Mouse (Mus musculus): ENCODE results near the gene Prune1. TPM values are rescaled to one million over a fixed set of nuclear protein-coding genes. Genes with fewer than 3 reads are reported as not detected.
A peak's percentile ranks its signal among the peaks of the same experiment; 100 is the strongest.

Prune1 gene
- polyA plus RNA-seq, 1 experiment, result 18.5 TPM

DNA sequence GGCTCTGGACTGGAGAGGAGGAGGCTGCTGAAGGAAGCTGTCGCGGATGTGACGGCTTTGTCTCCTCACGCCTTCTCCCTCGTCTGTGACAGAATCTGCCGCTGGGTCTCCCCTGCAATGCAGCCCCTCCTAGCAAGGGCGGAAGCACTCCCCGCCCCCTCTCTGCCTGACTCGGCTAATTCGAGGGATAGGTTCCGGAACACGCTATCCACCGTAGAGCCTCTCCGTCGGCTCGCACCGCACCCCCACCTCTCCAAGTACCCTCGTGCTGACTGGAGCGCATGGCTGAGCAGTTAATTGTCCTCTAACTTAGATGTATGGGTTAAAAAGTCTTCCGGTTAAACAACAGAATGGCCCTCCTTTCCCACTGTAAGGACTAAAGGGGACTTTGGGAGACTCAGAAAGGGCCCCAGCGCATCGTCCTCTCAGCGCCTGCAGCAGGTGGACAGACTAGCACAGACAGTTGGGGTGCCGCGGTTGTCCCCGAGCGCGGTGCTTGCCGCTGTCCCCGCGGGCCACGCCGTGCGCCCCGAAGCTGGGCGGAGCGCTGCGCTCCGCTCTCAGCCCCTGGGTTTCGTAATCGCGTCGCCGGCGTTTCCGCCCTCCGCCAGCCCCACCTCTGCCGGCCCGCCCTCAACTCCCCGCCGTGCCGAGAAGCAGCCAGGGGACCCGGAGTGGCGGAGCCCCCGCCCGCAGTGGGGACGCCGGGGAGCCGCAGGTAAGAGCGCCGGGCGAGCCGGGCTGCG is 53.6 kb downstream of the Prune1 start, which contains the start of gene Cdc42se1:
Gene Cdc42se1 (plus strand): TSS at position 585 of the 746 bp plus-strand sequence.
- Histone ChIP-seq H3K36me3 (ENCODE audit: control insufficient read depth, insufficient read depth, low read length) (peaks cover 18% of the 10 kb centered on the region), H3K27me3 (ENCODE audit: control insufficient read depth, insufficient read depth, low read length) (no peaks in the 10 kb centered on the region), H3K4me1 (replicated peaks; ENCODE audit: control insufficient read depth, insufficient read depth, low read length) (peaks cover 28% of the 10 kb centered on the region), H3K4me3 (ENCODE audit: control insufficient read depth, insufficient read depth, low read length) (peak within 1 kb of the TSS; percentile 72), H3K27ac (ENCODE audit: control insufficient read depth, insufficient read depth, low read length) (peak within 1 kb of the TSS; percentile 89)
- DNase-seq, result peak; percentile 93
- WGBS, result under 1% methylated on average over 64 of the region's 64 CpGs
- TF ChIP-seq CTCF (IDR thresholded peaks at IDR 0.05; ENCODE audit: borderline replicate concordance, control insufficient read depth, extremely low read depth, insufficient read depth, low read length, poor library complexity), result peak; percentile 48; the same call in 1 of the 2 replicates
- TF ChIP-seq POLR2A (IDR thresholded peaks at IDR 0.05; ENCODE audit: control insufficient read depth, extremely low read depth, insufficient read depth, low read length, poor library complexity), result peak; percentile 95; the same call in 1 of the 2 replicates

GRCm38 (mm10) chr3:95227214-95227613 is 54.7 kb downstream of the Prune1 start:
- Histone ChIP-seq H3K27me3 (ENCODE audit: control insufficient read depth, insufficient read depth, low read length) (no peaks in the 10 kb centered on the region), H3K4me3 (ENCODE audit: control insufficient read depth, insufficient read depth, low read length) (no peak overlapping the region), H3K27ac (ENCODE audit: control insufficient read depth, insufficient read depth, low read length) (no peak overlapping the region), H3K36me3 (ENCODE audit: control insufficient read depth, insufficient read depth, low read length) (peaks cover 8% of the 10 kb centered on the region), H3K4me1 (replicated peaks; ENCODE audit: control insufficient read depth, insufficient read depth, low read length) (peaks cover 25% of the 10 kb centered on the region)
- no peak for DNase-seq
- 47% methylated on average over 1 of the region's 1 CpGs for WGBS
- TF ChIP-seq CTCF (IDR thresholded peaks at IDR 0.05; ENCODE audit: borderline replicate concordance, control insufficient read depth, extremely low read depth, insufficient read depth, low read length, poor library complexity) (no peak), POLR2A (IDR thresholded peaks at IDR 0.05; ENCODE audit: control insufficient read depth, extremely low read depth, insufficient read depth, low read length, poor library complexity) (no peak)

DNA sequence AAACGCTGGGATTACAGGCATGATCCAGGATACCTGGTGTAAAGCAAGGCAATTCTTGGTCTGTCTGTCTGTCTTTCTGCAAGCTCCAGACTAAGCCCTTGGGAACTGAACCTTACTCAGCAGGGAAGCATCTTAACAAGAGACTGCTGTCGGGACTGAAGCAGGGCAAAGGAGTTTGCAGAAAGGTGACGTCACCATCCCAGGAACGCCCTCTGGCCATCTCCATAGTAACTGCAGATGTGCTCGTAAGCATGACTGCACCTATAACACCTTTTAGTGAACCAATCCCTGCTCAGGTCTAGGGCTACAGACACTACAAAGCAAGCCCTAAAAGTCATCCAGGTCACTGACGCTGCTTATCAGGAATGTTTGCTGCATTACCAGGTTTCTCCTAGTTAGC is 57.6 kb downstream of the Prune1 start:
- peaks cover 4% of the 10 kb centered on the region for H3K4me1 ChIP-seq (replicated peaks; ENCODE audit: control insufficient read depth, insufficient read depth, low read length)
- DNase-seq, result no peak
- peaks cover 7% of the 10 kb centered on the region; the same call in 1 of the 2 replicates for H3K36me3 ChIP-seq (ENCODE audit: control insufficient read depth, insufficient read depth, low read length)

DNA sequence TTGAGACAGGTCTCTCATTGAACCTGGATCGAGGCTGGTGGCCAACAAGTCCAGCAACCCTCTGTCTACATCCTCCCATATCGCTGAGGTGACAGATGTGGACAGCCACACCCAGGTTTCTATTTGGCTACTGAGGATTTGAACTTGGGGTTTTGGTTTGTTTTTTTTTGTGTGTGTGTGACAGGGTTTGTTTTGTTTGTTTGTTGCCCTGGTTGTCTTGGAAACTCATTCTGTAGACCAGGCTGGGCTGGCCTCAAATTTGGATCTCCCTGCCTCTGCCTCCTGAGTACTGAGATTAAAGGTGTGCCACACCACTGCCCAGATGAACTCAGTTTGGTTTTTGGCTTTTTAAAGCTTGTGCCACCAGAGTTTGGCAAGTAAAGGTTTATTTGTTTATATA is 58.8 kb downstream of the Prune1 start:
- Histone ChIP-seq H3K27ac (ENCODE audit: control insufficient read depth, insufficient read depth, low read length) (no peak overlapping the region), H3K36me3 (ENCODE audit: control insufficient read depth, insufficient read depth, low read length) (peaks cover 7% of the 10 kb centered on the region; the same call in 1 of the 2 replicates), H3K27me3 (ENCODE audit: control insufficient read depth, insufficient read depth, low read length) (no peaks in the 10 kb centered on the region), H3K4me1 (replicated peaks; ENCODE audit: control insufficient read depth, insufficient read depth, low read length) (peaks cover 4% of the 10 kb centered on the region), H3K4me3 (ENCODE audit: control insufficient read depth, insufficient read depth, low read length) (no peak overlapping the region)
- 100% methylated on average over 2 of the region's 2 CpGs for WGBS
- DNase-seq, result no peak
- no peak for TF ChIP-seq POLR2A (IDR thresholded peaks at IDR 0.05; ENCODE audit: control insufficient read depth, extremely low read depth, insufficient read depth, low read length, poor library complexity)
- TF ChIP-seq CTCF (IDR thresholded peaks at IDR 0.05; ENCODE audit: borderline replicate concordance, control insufficient read depth, extremely low read depth, insufficient read depth, low read length, poor library complexity), result no peak

More for the DNA sequence above, 57.6 kb downstream of the Prune1 start:
- Histone ChIP-seq H3K27ac (ENCODE audit: control insufficient read depth, insufficient read depth, low read length) (no peak overlapping the region), H3K27me3 (ENCODE audit: control insufficient read depth, insufficient read depth, low read length) (no peaks in the 10 kb centered on the region), H3K4me3 (ENCODE audit: control insufficient read depth, insufficient read depth, low read length) (no peak overlapping the region)
- WGBS, result 95% methylated on average over 6 of the region's 6 CpGs
- TF ChIP-seq POLR2A (IDR thresholded peaks at IDR 0.05; ENCODE audit: control insufficient read depth, extremely low read depth, insufficient read depth, low read length, poor library complexity) (no peak), CTCF (IDR thresholded peaks at IDR 0.05; ENCODE audit: borderline replicate concordance, control insufficient read depth, extremely low read depth, insufficient read depth, low read length, poor library complexity) (no peak)

DNA sequence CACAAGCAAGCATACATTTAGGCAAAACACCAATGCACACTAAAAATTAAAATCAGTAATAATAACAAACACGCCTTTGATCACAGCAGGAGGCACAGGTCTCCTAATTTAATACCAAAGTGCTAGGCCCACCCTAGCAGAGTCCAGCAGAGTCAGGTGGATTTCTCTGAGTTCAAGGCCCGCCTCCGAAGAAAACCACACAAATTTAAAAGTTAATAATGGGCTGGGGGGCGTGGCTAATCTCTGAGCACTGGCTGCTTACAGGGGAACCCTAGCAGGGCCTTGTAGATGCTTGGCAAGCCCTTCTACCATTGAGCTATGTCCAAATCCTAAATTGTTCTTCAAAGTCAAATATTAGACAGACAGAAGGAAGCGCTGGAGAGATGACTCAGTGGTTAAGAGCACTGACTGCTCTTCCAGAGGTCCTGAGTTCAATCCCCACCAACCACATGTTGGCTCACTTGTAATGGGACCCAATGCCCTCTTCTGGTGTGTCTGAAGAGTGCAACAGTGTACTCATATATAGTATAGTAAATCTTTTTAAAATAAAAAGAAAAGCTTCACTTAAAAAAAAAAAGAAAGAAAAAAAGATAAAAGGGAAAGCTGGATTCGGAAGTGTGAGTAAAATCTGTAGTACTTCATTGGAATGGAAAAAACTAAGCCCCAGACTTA is 63.3 kb downstream of the Prune1 start:
- Histone ChIP-seq H3K27ac (ENCODE audit: control insufficient read depth, insufficient read depth, low read length) (no peak overlapping the region; the same call in 1 of the 2 replicates), H3K27me3 (ENCODE audit: control insufficient read depth, insufficient read depth, low read length) (no peaks in the 10 kb centered on the region), H3K4me1 (replicated peaks; ENCODE audit: control insufficient read depth, insufficient read depth, low read length) (no peaks in the 10 kb centered on the region; the same call in 1 of the 2 replicates), H3K36me3 (ENCODE audit: control insufficient read depth, insufficient read depth, low read length) (peaks cover 11% of the 10 kb centered on the region; the same call in 1 of the 2 replicates), H3K4me3 (ENCODE audit: control insufficient read depth, insufficient read depth, low read length) (no peak overlapping the region)
- 84% methylated on average over 6 of the region's 6 CpGs for WGBS
- DNase-seq, result no peak
- no peak for TF ChIP-seq POLR2A (IDR thresholded peaks at IDR 0.05; ENCODE audit: control insufficient read depth, extremely low read depth, insufficient read depth, low read length, poor library complexity)
- TF ChIP-seq CTCF (IDR thresholded peaks at IDR 0.05; ENCODE audit: borderline replicate concordance, control insufficient read depth, extremely low read depth, insufficient read depth, low read length, poor library complexity), result no peak
